Comparison of ENCODE assay signal across 11 mouse cellular contexts in genomic region chr2:11869983-11870382, GRCm38 (mm10).
DNase-seq lines count a peak whose midpoint lies in the region; ATAC-seq and TF ChIP-seq lines count a peak whose summit lies in the region.
"Had no signal": no experiment of that assay in that cellular context is flagged by ENCODE, and none has a peak within 500 bp of the region (broad histone marks: within the 10 kb centered on the region; RNA-seq: fewer than 3 reads in every experiment).

No protein-coding gene starts in this region.

- no peak overlapping the region for H3K9ac ChIP-seq in hindbrain, postnatal 0 days (replicated peaks; ENCODE audit: low read length)
- H3K9ac ChIP-seq in midbrain, embryonic 16.5 days (ENCODE audit: low read depth, low read length), result no peak overlapping the region
- H3K9ac ChIP-seq in midbrain, embryonic 15.5 days, result no peak overlapping the region
- H3K9ac ChIP-seq: intestine, embryonic 15.5 days had no signal

- H3K27me3 ChIP-seq in hindbrain, postnatal 0 days (ENCODE audit: insufficient read depth, low read length), result no peaks in the 10 kb centered on the region
- no peaks in the 10 kb centered on the region for H3K27me3 ChIP-seq in hindbrain, embryonic 10.5 days (ENCODE audit: insufficient read depth, poor library complexity, severe bottlenecking)
- no peaks in the 10 kb centered on the region for H3K27me3 ChIP-seq in midbrain, embryonic 16.5 days (ENCODE audit: control insufficient read depth, insufficient read depth, low read depth, low read length)
- H3K27me3 ChIP-seq in midbrain, embryonic 15.5 days (replicated peaks), result no peaks in the 10 kb centered on the region
- H3K27me3 ChIP-seq: intestine, embryonic 15.5 days had no signal

- no peaks in the 10 kb centered on the region for H3K4me1 ChIP-seq in hindbrain, postnatal 0 days (ENCODE audit: insufficient read depth, low read length)
- no peaks in the 10 kb centered on the region for H3K4me1 ChIP-seq in hindbrain, embryonic 10.5 days (replicated peaks)
- H3K4me1 ChIP-seq in midbrain, embryonic 16.5 days (ENCODE audit: control insufficient read depth, insufficient read depth, low read length), result no peaks in the 10 kb centered on the region
- H3K4me1 ChIP-seq in midbrain, embryonic 15.5 days, result no peaks in the 10 kb centered on the region
- H3K4me1 ChIP-seq: intestine, embryonic 15.5 days had no signal

- ATAC-seq in hindbrain, postnatal 0 days, result peak; percentile 77
- ATAC-seq in midbrain, embryonic 16.5 days, result peak; percentile 67; the same call in 1 of the 2 replicates
- ATAC-seq in midbrain, embryonic 15.5 days (replicated peaks), result no peak; the same call in 1 of the 2 replicates
- ATAC-seq in common myeloid progenitor, adult 5-6 weeks (replicated peaks; ENCODE audit: low read depth, poor library complexity, severe bottlenecking), result 0 out of 2 replicates have a peak, but pooled peaks have one; percentile 54
- ATAC-seq: intestine, embryonic 15.5 days had no signal

- peak; percentile 32 for DNase-seq in hindbrain, postnatal 0 days (ENCODE audit: low spot score)
- DNase-seq in hindbrain, embryonic 10.5 days (ENCODE audit: low spot score), result no peak
- no peak for DNase-seq in right cerebral cortex, postnatal 36 days (ENCODE audit: low spot score in 2 of 2)
- no peak for DNase-seq in gastrocnemius, postnatal 10 days
- DNase-seq: adrenal gland, postnatal 36 days; cerebellum, adult 9-11 months; lung, postnatal 14 days had no signal

- no peak overlapping the region for H3K4me2 ChIP-seq in hindbrain, postnatal 0 days (ENCODE audit: low read depth, low read length)
- no peak overlapping the region for H3K4me2 ChIP-seq in midbrain, embryonic 16.5 days (ENCODE audit: low read length)
- H3K4me2 ChIP-seq in midbrain, embryonic 15.5 days, result no peak overlapping the region
- H3K4me2 ChIP-seq: intestine, embryonic 15.5 days had no signal

- no peak overlapping the region for H3K27ac ChIP-seq in hindbrain, postnatal 0 days
- H3K27ac ChIP-seq in hindbrain, embryonic 10.5 days, result no peak overlapping the region
- no peak overlapping the region for H3K27ac ChIP-seq in midbrain, embryonic 16.5 days (ENCODE audit: low read length)
- no peak overlapping the region for H3K27ac ChIP-seq in midbrain, embryonic 15.5 days
- H3K27ac ChIP-seq: intestine, embryonic 15.5 days had no signal

- H3K9me3 ChIP-seq in hindbrain, postnatal 0 days (ENCODE audit: low read length), result no peaks in the 10 kb centered on the region
- H3K9me3 ChIP-seq in hindbrain, embryonic 10.5 days, result peaks cover 7% of the 10 kb centered on the region
- H3K9me3 ChIP-seq in midbrain, embryonic 16.5 days (replicated peaks; ENCODE audit: control insufficient read depth, low read length, poor library complexity, severe bottlenecking), result peaks cover 2% of the 10 kb centered on the region; the same call in 1 of the 2 replicates
- H3K9me3 ChIP-seq in midbrain, embryonic 15.5 days, result no peaks in the 10 kb centered on the region; the same call in 1 of the 2 replicates
- H3K9me3 ChIP-seq: intestine, embryonic 15.5 days had no signal

- no peaks in the 10 kb centered on the region for H3K36me3 ChIP-seq in hindbrain, postnatal 0 days (ENCODE audit: insufficient read depth, low read length)
- no peaks in the 10 kb centered on the region for H3K36me3 ChIP-seq in hindbrain, embryonic 10.5 days
- H3K36me3 ChIP-seq in midbrain, embryonic 16.5 days (ENCODE audit: control insufficient read depth, insufficient read depth, low read length), result no peaks in the 10 kb centered on the region
- no peaks in the 10 kb centered on the region for H3K36me3 ChIP-seq in midbrain, embryonic 15.5 days (replicated peaks)
- H3K36me3 ChIP-seq: intestine, embryonic 15.5 days had no signal

- no peak overlapping the region for H3K4me3 ChIP-seq in hindbrain, postnatal 0 days (ENCODE audit: low read length)
- H3K4me3 ChIP-seq in hindbrain, embryonic 10.5 days, result no peak overlapping the region
- no peak overlapping the region for H3K4me3 ChIP-seq in midbrain, embryonic 16.5 days (ENCODE audit: low read depth, low read length)
- H3K4me3 ChIP-seq in midbrain, embryonic 15.5 days, result no peak overlapping the region
- H3K4me3 ChIP-seq: intestine, embryonic 15.5 days had no signal

- 50% methylated on average over 2 of the region's 2 CpGs for WGBS in hindbrain, postnatal 0 days
- 47% methylated on average over 2 of the region's 2 CpGs for WGBS in hindbrain, embryonic 10.5 days
- WGBS in midbrain, embryonic 16.5 days, result 51% methylated on average over 2 of the region's 2 CpGs
- WGBS in midbrain, embryonic 15.5 days, result 39% methylated on average over 2 of the region's 2 CpGs

- TF ChIP-seq CTCF in hindbrain, postnatal 0 days (IDR thresholded peaks at IDR 0.05; ENCODE audit: low read depth), result peak; percentile 66
